Mouse (Mus musculus): ENCODE measurements around the gene Senp2. TPM values are rescaled to one million over a fixed set of nuclear protein-coding genes. Genes with fewer than 3 reads are reported as not detected.
"Not testable (repeated sequence)": the region's sequence is repeated elsewhere in the genome, so short reads cannot be mapped to it uniquely, and the experiment has no call there.

The Senp2 gene
- total and polyA plus RNA-seq, 3 experiments, result 15.6 to 111 (median 45.1) TPM

DNA sequence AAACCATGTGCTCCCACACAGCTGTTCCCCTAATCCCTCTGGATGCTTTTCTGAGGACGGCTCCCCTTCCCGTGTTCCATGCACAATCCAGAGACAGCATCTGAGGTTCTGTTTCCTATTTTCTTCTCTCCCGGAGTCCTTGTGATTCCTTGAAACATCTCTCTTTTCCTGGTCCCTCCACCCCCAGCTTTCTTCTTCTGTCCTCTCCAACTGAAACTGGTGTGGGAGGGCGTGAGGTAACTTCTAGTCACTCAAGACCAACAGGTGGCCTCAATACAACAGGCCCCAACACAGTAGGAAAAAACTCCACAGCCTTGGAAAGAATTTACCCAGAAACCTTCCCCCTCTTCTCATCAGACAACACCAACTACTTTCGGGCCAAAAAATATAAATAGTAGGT, 31.9 kb upstream of the Senp2 start:
- Histone ChIP-seq H3K9me3 (replicated peaks) (no peaks in the 10 kb centered on the region), H3K27me3 (ENCODE audit: insufficient read depth, low read length) (peaks cover 40% of the 10 kb centered on the region), H3K4me1 (ENCODE audit: insufficient read depth, low read depth, low read length) (no peaks in the 10 kb centered on the region), H3K4me3 (ENCODE audit: low read depth, low read length) (no peak overlapping the region), H3K36me3 (replicated peaks) (no peaks in the 10 kb centered on the region)
- TF ChIP-seq GATA2 (IDR thresholded peaks at IDR 0.05; ENCODE audit: borderline replicate concordance, low read depth, low read length) (no peak), TAL1 (conservative IDR thresholded peaks at IDR 0.05; ENCODE audit: low read depth, low read length) (no peak)
- no peak for ATAC-seq (ENCODE audit: extremely low read depth, insufficient number of reproducible peaks, low FRiP score, poor library complexity, severe bottlenecking)
- no peak for DNase-seq (ENCODE audit: low spot score)

DNA sequence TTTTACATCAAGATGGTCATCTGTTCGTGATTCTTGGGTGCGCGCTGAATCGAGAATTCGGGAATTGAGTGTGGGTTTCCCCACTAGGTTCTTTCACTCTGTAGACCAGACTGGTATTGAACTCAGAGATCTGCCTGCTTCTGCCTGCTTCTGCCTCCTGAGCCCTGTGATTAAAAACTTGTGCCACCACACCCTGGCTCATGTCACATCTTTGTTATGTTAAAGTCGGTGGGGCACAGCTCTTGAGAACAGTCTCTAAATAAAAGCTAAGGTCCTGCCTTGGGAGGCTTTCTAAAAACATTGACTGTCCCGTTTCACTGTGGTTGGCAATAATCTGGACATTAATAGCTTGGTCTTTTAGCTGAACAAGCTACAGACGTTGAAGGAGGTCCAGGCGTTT, 26.1 kb upstream of the Senp2 start:
- TF ChIP-seq GATA1 (IDR thresholded peaks at IDR 0.05; ENCODE audit: borderline replicate concordance, low read length) (no peak), GATA2 (IDR thresholded peaks at IDR 0.05; ENCODE audit: borderline replicate concordance, low read depth, low read length) (no peak), POLR2AphosphoS5 (IDR thresholded peaks at IDR 0.05; ENCODE audit: insufficient replicate concordance, low read depth, low read length) (no peak), TAL1 (conservative IDR thresholded peaks at IDR 0.05; ENCODE audit: low read depth, low read length) (no peak), CTCF (IDR thresholded peaks at IDR 0.05; ENCODE audit: low read depth, low read length) (no peak)
- H3K9me3 ChIP-seq (replicated peaks), result no peaks in the 10 kb centered on the region
- no peaks in the 10 kb centered on the region for H3K4me1 ChIP-seq (ENCODE audit: insufficient read depth, low read depth, low read length)
- H3K36me3 ChIP-seq (replicated peaks), result no peaks in the 10 kb centered on the region
- no peak for ATAC-seq (ENCODE audit: extremely low read depth, insufficient number of reproducible peaks, low FRiP score, poor library complexity, severe bottlenecking)
- no peak for DNase-seq (ENCODE audit: low spot score)
- H3K4me3 ChIP-seq (ENCODE audit: low read depth, low read length), result no peak overlapping the region
- peaks cover 13% of the 10 kb centered on the region; the same call in 1 of the 2 replicates for H3K27me3 ChIP-seq (ENCODE audit: insufficient read depth, low read length)

DNA sequence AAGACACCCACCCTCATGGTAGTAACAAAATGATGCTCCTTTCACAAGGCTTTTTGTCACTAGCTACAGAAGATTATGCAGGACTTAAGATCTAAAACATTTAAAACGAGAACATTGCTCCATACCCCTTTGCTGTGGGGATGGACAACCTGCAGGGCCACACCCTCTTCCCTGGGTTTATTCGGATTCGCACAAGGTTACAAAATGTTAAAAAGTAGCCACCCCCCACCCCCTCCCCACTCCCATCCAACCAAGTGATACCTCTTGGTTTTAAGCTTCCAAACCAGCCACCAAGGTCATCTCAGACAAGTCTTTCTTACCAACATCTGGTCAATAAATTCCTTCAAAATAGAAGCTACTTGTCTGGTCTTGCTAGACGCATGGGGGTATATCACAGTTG, 25.7 kb upstream of the Senp2 start:
- no peaks in the 10 kb centered on the region for H3K36me3 ChIP-seq (replicated peaks)
- ATAC-seq (ENCODE audit: extremely low read depth, insufficient number of reproducible peaks, low FRiP score, poor library complexity, severe bottlenecking) (no peak), DNase-seq (ENCODE audit: low spot score) (no peak)
- no peaks in the 10 kb centered on the region for H3K4me1 ChIP-seq (ENCODE audit: insufficient read depth, low read depth, low read length)
- no peak overlapping the region for H3K4me3 ChIP-seq (ENCODE audit: low read depth, low read length)
- no peaks in the 10 kb centered on the region for H3K9me3 ChIP-seq (replicated peaks)
- H3K27me3 ChIP-seq (ENCODE audit: insufficient read depth, low read length), result peaks cover 12% of the 10 kb centered on the region; the same call in 1 of the 2 replicates
- TF ChIP-seq GATA1 (IDR thresholded peaks at IDR 0.05; ENCODE audit: borderline replicate concordance, low read length) (no peak), CTCF (IDR thresholded peaks at IDR 0.05; ENCODE audit: low read depth, low read length) (no peak), GATA2 (IDR thresholded peaks at IDR 0.05; ENCODE audit: borderline replicate concordance, low read depth, low read length) (no peak), POLR2AphosphoS5 (IDR thresholded peaks at IDR 0.05; ENCODE audit: insufficient replicate concordance, low read depth, low read length) (no peak)

DNA sequence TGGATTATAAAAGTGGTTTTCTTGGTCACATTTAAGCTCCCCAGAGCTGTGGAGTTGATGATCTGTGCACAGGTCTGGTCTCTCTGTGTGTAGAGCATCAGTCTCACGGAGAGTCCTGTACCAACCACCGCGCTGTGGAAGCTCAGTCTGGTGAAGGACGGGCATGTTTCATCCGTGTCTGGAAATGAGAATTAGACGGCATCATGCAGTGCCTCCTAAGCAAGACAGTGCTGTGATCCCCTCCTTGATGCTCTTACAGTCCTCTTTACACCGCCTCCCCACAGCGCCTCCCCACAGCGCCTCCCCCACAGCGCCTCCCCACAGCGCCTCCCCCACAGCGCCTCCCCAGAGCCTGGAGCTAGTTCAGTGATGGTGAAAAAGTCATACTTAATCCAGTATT, 25.2 kb upstream of the Senp2 start:
- ATAC-seq (ENCODE audit: extremely low read depth, insufficient number of reproducible peaks, low FRiP score, poor library complexity, severe bottlenecking), result no peak
- TF ChIP-seq GATA1 (IDR thresholded peaks at IDR 0.05; ENCODE audit: borderline replicate concordance, low read length), result no peak
- TF ChIP-seq POLR2AphosphoS5 (IDR thresholded peaks at IDR 0.05; ENCODE audit: insufficient replicate concordance, low read depth, low read length), result no peak
- TF ChIP-seq CTCF (IDR thresholded peaks at IDR 0.05; ENCODE audit: low read depth, low read length), result no peak
- no peak for TF ChIP-seq GATA2 (IDR thresholded peaks at IDR 0.05; ENCODE audit: borderline replicate concordance, low read depth, low read length)
- Histone ChIP-seq H3K27me3 (ENCODE audit: insufficient read depth, low read length) (peaks cover 8% of the 10 kb centered on the region; the same call in 1 of the 2 replicates), H3K36me3 (replicated peaks) (no peaks in the 10 kb centered on the region), H3K9me3 (replicated peaks) (no peaks in the 10 kb centered on the region), H3K4me1 (ENCODE audit: insufficient read depth, low read depth, low read length) (no peaks in the 10 kb centered on the region), H3K4me3 (ENCODE audit: low read depth, low read length) (no peak overlapping the region)
- no peak for DNase-seq (ENCODE audit: low spot score)

DNA sequence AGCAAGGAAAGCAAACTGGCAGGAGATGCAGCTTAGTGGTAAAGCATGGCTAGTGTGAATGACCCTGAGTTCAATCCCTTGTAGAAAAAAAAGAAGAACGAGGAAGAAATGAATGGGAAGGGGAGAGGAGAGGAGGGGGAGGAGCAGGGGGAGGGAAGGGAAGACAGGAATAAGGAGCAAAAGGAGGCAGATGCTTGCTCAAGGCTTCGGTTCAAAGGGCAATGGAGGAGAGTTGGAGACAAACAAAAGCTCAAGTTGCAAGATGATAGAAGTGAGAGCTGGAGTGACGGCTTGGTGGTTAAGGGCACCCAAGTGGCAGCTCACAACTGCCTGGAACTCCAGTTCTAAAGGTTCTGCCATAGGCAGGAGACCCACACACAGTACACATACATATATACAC, 23.1 kb upstream of the Senp2 start:
- H3K36me3 ChIP-seq (replicated peaks), result no peaks in the 10 kb centered on the region
- H3K27me3 ChIP-seq (ENCODE audit: insufficient read depth, low read length), result no peaks in the 10 kb centered on the region
- DNase-seq (ENCODE audit: low spot score), result no peak
- no peak for TF ChIP-seq POLR2AphosphoS5 (IDR thresholded peaks at IDR 0.05; ENCODE audit: insufficient replicate concordance, low read depth, low read length)
- no peak for TF ChIP-seq GATA1 (IDR thresholded peaks at IDR 0.05; ENCODE audit: borderline replicate concordance, low read length)
- TF ChIP-seq TAL1 (conservative IDR thresholded peaks at IDR 0.05; ENCODE audit: low read depth, low read length), result no peak
- TF ChIP-seq CTCF (IDR thresholded peaks at IDR 0.05; ENCODE audit: low read depth, low read length), result no peak
- TF ChIP-seq GATA2 (IDR thresholded peaks at IDR 0.05; ENCODE audit: borderline replicate concordance, low read depth, low read length), result no peak
- H3K9me3 ChIP-seq (replicated peaks), result no peaks in the 10 kb centered on the region
- no peak for ATAC-seq (ENCODE audit: extremely low read depth, insufficient number of reproducible peaks, low FRiP score, poor library complexity, severe bottlenecking)
- H3K4me1 ChIP-seq (ENCODE audit: insufficient read depth, low read depth, low read length), result no peaks in the 10 kb centered on the region
- H3K4me3 ChIP-seq (ENCODE audit: low read depth, low read length), result no peak overlapping the region

DNA sequence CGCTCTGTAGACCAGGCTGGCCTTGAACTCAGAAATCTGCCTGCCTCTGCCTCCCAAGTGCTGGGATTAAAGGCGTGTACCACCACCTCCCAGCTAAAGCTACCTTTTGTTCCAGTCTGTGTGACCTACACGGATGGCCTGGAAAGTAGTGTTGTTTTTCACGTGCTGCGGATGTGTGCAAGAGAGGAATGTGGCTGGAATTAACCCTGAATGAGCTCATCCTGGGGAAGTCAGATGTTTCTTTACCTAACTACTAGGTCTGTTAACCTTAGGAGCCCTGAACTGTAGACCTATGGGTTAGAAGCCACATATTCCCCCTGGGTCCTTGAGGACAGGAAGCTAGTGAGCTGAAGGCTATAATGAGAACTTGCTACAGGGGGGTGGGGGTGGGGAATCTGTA, 21.3 kb upstream of the Senp2 start:
- no peak overlapping the region for H3K4me3 ChIP-seq (ENCODE audit: low read depth, low read length)
- TF ChIP-seq POLR2AphosphoS5 (IDR thresholded peaks at IDR 0.05; ENCODE audit: insufficient replicate concordance, low read depth, low read length), result no peak
- no peak for TF ChIP-seq CTCF (IDR thresholded peaks at IDR 0.05; ENCODE audit: low read depth, low read length)
- TF ChIP-seq GATA1 (IDR thresholded peaks at IDR 0.05; ENCODE audit: borderline replicate concordance, low read length), result no peak
- TF ChIP-seq GATA2 (IDR thresholded peaks at IDR 0.05; ENCODE audit: borderline replicate concordance, low read depth, low read length), result no peak
- no peak for TF ChIP-seq TAL1 (conservative IDR thresholded peaks at IDR 0.05; ENCODE audit: low read depth, low read length)
- no peaks in the 10 kb centered on the region for H3K9me3 ChIP-seq (replicated peaks)
- H3K27me3 ChIP-seq (ENCODE audit: insufficient read depth, low read length), result no peaks in the 10 kb centered on the region
- ATAC-seq (ENCODE audit: extremely low read depth, insufficient number of reproducible peaks, low FRiP score, poor library complexity, severe bottlenecking) (no peak), DNase-seq (ENCODE audit: low spot score) (no peak)
- no peaks in the 10 kb centered on the region for H3K36me3 ChIP-seq (replicated peaks)
- no peaks in the 10 kb centered on the region for H3K4me1 ChIP-seq (ENCODE audit: insufficient read depth, low read depth, low read length)

DNA sequence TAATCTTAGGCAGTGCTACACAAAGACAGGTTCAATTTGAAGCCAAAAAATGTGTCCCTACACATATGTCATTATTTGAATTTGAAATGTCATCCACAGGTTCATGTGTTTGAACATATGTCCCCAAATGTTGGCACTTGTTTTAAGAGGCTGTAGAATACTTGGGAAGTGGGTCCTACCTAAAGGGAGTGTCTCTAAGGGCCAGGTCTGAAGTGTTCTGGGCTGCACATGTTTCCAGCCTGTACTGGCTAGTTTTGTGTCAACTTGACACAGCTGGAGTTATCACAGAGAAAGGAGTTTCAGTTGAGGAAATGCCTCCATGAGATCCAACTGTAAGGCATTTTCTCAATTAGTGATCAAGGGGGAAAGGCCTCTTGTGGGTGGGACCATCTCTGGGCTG, 18.4 kb upstream of the Senp2 start:
- not testable (repeated sequence) for DNase-seq (ENCODE audit: low spot score); H3K9me3 ChIP-seq (replicated peaks); H3K4me3 ChIP-seq (ENCODE audit: low read depth, low read length); H3K36me3 ChIP-seq (replicated peaks); H3K27me3 ChIP-seq (ENCODE audit: insufficient read depth, low read length); ATAC-seq (ENCODE audit: extremely low read depth, insufficient number of reproducible peaks, low FRiP score, poor library complexity, severe bottlenecking); H3K4me1 ChIP-seq (ENCODE audit: insufficient read depth, low read depth, low read length)

Data from G1E (cell line).